Mouse (Mus musculus) stomach, adult 2 months (tissue): ENCODE measurements around the gene Defa28. TPM values are rescaled to one million over a fixed set of nuclear protein-coding genes. Genes with fewer than 3 reads are reported as not detected.

Experiments used
- polyA plus RNA-seq: library from polyadenylated mRNA; depleted of rRNA; stranded (reverse); fragments of >200 nt; gene quantifications from 2 replicates; pipeline ENCODE4 v1.2.3, GENCODE M21; 2012; rRNA removed

Defa28 gene
- polyA plus RNA-seq = not detected in 2 replicates

DNA sequence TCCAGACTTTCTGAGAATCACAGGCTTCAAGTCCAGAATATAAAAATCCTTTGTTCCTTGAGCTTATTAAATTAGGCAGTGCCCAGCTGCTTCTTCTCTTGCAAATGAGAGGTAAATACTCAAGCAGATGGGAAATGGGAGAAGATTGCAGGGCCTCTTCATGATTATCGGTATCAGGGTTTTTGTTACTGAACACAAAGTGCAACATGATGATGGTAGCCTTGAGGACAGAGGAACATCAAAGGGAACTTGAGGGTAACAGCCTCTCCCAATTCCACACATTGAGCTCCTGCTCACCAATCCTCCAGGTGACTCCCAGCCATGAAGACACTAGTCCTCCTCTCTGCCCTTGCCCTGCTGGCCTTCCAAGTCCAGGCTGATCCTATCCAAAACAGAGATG, at the start of gene Defa28:
TSS of gene Defa28 (plus strand) at position 301 of the 400 bp plus-strand sequence.

DNA sequence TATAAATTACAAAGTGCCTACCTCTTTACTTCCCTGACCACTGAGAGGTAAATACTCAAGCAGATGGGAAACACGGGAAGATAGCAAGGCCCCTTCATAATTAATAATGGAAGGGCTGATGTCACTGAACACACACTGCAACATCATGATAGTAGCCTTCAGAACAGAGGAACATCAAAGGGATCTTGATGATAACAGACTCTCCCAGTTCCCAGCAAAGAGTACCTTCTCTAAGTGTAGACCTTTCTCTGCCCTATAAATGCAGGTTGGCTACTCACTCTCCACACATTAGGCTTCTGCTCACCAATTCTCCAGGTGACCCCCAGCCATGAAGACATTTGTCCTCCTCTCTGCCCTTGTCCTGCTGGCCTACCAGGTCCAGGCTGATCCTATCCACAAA, 17.7 kb upstream of the Defa28 start, which contains the start of gene Defa37:
TSS of gene Defa37 (plus strand) at position 301 of the 400 bp plus-strand sequence.

GRCm38 (mm10) chr8:21594408-21594807, 11.6 kb downstream of the Defa28 start, which contains the start of gene Gm7861:
Gm7861 (minus strand) TSS chr8:21594508.

GRCm38 (mm10) chr8:21617883-21618282, 35.1 kb downstream of the Defa28 start, which contains the start of gene Defa26:
Defa26 (plus strand) TSS chr8:21618183.

Other genes with a start within 250 kb of the Defa28 start
- gene Defa2, start 204.5 kb upstream of the Defa28 start, polyA plus RNA-seq = not detected in 2 replicates
- not detected in 2 replicates for gene Defa33, start 191.2 kb upstream of the Defa28 start, polyA plus RNA-seq
- not detected in 2 replicates for gene Defa36, start 155.6 kb upstream of the Defa28 start, polyA plus RNA-seq
- not detected in 2 replicates for gene Gm7849, start 126.4 kb upstream of the Defa28 start, polyA plus RNA-seq
- not detected in 2 replicates for gene Defa20, start 73.7 kb upstream of the Defa28 start, polyA plus RNA-seq
- not detected in 2 replicates for gene Defa32, start 54.0 kb upstream of the Defa28 start, polyA plus RNA-seq
- gene Defa37, start 17.6 kb upstream of the Defa28 start, polyA plus RNA-seq = not detected in 2 replicates
- gene Gm7861, start 11.5 kb downstream of the Defa28 start, polyA plus RNA-seq = not detected in 2 replicates
- not detected in 2 replicates for gene Defa26, start 35.2 kb downstream of the Defa28 start, polyA plus RNA-seq
- gene Defa17, start 72.8 kb downstream of the Defa28 start, polyA plus RNA-seq = not detected in 2 replicates
- gene Defa34, start 82.8 kb downstream of the Defa28 start, polyA plus RNA-seq = not detected in 2 replicates
- gene AY761184, start 120.6 kb downstream of the Defa28 start, polyA plus RNA-seq = not detected in 2 replicates
- not detected in 2 replicates for gene Defa24, start 151.5 kb downstream of the Defa28 start, polyA plus RNA-seq
- gene Defb50, start 240.5 kb downstream of the Defa28 start, polyA plus RNA-seq = not detected in 2 replicates